Mouse (Mus musculus): ENCODE data around the gene St3gal6.
A peak's percentile ranks its signal among the peaks of the same experiment; 100 is the strongest.
"Not testable (repeated sequence)": the region's sequence is repeated elsewhere in the genome, so short reads cannot be mapped to it uniquely, and the experiment has no call there.

The St3gal6 gene

GRCm38 (mm10) chr16:58476363-58476762, 47.7 kb downstream of the St3gal6 start:
- DNase-seq (ENCODE audit: low read depth), result peak; percentile 18

DNA sequence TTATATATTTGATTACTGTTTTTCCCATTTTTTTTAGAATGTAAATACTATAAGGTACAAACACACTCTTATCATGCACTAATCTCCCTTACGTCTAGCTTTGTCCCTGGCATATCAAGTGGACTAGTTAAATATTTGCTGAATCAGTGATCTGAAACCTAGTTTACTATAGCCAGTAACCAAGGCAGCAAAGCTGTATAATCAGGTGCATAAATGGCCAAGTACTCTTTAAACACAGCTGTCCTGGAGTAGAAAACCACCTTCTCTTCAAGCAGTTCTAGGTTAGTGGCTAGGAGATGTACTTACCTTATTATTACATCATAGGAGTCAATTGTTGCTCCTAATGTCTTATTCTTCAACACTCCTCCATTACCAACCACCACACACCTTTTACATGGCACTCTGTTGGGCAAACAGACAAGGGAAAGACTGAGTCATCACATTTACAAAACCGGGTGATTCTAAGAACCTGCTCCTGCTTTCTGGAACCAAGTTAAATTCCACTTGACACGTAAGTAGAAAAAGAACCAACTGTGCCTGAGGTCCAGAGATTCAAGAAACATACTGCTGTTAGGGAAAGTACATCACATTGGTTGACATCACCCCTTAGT, 48.4 kb downstream of the St3gal6 start:
- DNase-seq (ENCODE audit: low read depth), result no peak

GRCm38 (mm10) chr16:58474875-58475274, 49.2 kb downstream of the St3gal6 start:
- DNase-seq (ENCODE audit: low read depth), result no peak

DNA sequence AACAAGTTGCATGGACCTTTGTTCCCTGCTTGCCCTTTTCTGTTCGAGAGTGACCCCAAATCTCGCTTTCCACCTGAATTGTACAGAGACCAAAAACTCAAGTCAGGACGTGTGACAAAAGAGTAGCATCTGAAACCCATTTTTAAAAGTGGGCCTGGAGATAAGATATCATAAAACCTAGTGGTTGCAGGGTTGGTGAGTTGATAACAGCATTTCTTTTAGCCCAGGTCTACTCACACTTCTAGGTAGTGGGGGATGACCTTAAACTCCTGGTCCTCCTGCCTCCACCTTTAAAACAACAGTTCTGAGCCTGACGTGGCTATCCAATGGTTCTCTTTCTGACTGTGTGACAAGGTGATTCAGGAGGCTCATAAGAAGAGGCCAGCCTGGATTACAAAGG, 53.2 kb downstream of the St3gal6 start:
- no peak for DNase-seq (ENCODE audit: low read depth)

DNA sequence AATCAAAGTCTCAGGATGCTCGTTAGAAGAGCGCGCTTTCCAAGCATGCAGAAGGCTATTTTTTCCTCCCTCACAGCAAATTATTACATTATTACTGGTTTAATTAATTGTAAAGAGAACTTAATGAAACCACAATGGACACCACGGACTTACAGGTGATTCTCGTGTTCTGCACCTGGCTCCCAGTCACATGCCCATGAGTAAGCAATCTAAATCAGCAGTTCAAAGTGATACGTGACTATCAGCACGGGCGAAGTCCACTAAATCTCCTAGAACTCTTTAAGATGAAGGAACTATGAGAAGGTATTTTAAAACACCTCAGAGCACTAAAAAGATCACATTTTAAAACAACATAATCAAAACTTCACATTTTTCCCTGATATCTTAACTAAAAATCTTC, 54.0 kb downstream of the St3gal6 start:
- DNase-seq (ENCODE audit: low read depth), result no peak

- DNase-seq (ENCODE audit: low read depth), result no peak
Measured at GRCm38 (mm10) chr16:58465412-58465811, 58.6 kb downstream of the St3gal6 start.

DNA sequence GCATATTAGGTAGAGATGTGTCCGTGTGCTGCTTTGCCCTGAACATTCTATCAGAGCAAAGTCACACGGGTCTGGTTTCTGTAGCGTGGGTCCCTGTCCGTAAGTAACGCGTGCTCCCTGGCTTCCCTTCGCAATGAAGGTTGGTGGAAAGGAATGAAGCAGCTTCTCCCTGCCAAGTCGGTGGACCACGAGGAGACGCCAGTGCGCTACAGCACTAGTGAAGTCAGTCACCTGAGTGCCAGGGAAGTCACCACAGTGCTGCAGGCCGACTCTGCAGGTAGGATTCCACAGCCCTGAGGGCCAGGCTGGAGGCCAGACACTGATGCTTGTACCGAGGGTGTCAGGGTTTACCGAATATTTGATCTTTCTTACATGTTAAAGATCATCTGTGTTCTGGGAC, 60.0 kb downstream of the St3gal6 start:
- DNase-seq (ENCODE audit: low read depth), result no peak

DNA sequence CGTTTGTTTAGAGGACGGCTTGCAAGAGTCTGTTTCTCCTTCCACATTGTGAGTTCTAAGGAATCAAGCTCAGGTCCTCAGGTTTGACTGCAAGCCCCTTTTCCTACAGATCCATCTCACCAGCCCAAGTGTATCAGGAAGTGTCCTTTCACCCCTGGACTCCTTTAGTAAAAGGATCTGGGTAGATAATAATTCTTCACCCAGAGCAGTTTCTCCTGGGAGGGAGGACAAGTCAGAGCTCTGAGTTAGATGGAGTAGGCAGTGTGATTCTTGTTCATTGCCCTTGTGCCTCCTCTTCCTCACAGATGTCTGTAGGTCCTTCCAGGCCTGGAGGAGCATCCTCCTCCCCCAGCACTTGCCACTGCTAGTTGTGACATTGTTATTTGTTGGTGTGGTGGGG, 61.5 kb downstream of the St3gal6 start:
- no peak for DNase-seq (ENCODE audit: low read depth)

DNA sequence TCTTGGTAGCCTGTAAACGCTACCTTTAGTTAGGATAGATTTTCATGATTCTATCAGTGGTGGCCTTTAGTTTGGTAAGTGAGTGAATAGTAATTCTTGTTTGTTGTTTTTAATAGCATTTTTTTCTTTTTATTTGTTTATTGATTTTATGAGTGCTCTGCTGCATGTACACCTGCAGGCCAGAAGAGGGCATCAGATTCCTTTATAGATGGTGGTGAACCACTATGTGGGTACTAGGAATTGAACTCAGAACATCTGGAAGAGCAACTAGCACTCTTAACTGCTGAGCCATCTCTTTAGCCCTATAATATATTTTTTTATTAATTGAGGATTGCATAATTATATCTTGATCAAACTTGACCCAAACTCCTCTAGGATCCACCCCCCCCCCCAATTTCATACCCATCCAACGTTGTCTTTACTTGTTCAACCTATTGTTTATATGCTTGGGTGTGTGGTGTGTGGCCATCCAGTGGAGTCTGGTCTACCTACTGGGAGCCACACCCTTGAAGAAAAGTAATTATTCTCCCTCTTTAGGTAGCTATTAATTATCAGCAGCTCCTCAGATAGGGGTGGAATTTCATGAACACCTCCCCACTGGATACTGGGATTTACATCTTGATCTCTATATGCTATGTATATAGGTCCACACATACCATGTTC, 62.1 kb downstream of the St3gal6 start:
- no peak for DNase-seq (ENCODE audit: low read depth)

DNA sequence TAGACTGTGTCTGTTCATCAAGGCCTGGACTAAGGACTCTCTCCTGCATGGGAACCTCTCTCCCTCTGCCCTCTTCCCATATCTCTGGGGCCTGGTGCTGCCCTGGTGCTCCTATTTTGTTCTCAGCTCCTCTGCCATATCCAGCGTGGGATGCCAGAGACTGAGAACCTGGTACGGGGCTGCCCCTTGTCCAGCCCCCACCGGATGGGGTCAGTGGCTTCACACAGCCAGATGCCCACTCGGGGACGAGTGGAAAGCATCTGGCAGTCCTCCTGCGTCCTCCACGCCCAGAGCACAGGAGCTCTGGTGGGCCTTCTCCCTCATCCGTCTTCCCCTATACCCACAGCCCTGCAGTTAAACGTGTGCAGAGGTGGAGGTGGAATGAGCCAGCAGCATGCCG, 63.7 kb downstream of the St3gal6 start:
- DNase-seq (ENCODE audit: low read depth), result no peak

DNA sequence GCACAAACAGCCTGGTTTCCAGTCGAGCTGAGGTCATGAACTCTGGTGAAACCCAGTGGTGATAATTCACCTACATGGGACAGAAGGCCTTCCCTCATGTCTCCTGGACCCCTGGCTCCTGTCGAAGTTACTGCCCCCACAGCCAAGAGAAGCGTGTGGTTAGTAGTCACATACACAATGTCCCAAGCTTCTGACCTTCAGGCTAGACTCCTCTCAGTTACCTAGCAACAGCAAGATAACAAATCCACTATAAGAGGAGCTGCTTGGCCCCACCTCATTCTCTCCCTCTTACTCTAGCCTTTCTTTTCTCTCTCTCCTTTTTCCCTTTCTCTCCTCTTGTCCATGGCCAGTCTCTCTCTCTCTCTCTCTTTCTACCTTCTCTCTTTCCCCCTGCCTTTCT, 64.1 kb downstream of the St3gal6 start:
- not testable (repeated sequence) for DNase-seq (ENCODE audit: low read depth)

- no peak for DNase-seq (ENCODE audit: low read depth)
Measured at GRCm38 (mm10) chr16:58456991-58457390, 67.1 kb downstream of the St3gal6 start.

DNA sequence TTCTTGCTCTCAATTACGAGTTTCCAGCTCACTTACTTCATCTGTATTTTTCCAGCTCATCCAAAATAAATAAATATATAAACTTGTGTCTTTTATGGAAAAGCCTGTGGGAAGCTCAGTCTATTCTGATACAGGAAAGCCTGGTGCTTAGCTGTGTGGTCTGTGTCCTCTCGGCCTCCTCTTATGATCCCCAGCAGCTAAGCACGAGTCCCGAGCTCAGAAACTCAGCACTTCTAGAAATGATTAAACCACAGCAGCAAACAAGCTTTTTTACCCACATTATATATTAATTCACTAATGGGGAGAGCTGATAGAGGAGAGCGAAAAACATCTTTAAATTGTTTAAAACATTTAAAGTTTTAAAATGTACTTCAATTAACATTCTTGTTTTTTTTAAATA, 67.6 kb downstream of the St3gal6 start:
- DNase-seq (ENCODE audit: low read depth), result no peak

- DNase-seq (ENCODE audit: low read depth), result no peak
Measured at GRCm38 (mm10) chr16:58455118-58455517, 68.9 kb downstream of the St3gal6 start.

GRCm38 (mm10) chr16:58454617-58455016, 69.4 kb downstream of the St3gal6 start:
- DNase-seq (ENCODE audit: low read depth), result peak; percentile 33

GRCm38 (mm10) chr16:58453820-58454219, 70.2 kb downstream of the St3gal6 start:
- DNase-seq (ENCODE audit: low read depth), result no peak

DNA sequence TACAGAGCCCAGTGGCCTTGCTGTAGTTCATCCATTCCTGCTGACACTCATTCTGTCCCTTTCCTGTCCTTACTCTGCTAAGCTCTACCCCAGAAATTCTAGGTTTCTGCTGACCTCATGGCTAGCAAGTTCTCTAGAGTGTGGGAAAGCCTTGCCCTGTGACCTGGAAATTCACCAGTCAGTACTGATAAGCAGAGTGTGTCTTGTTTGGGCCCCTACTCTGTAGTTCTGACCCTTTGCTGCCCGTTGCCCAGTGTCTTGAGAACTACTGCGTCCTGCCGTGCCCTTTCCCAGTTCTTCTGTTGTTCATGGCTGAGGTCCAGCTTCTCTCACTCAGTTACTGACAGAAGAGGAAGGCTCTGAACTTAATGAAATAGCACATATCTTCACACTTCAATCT, 70.9 kb downstream of the St3gal6 start:
- no peak for DNase-seq (ENCODE audit: low read depth)

DNA sequence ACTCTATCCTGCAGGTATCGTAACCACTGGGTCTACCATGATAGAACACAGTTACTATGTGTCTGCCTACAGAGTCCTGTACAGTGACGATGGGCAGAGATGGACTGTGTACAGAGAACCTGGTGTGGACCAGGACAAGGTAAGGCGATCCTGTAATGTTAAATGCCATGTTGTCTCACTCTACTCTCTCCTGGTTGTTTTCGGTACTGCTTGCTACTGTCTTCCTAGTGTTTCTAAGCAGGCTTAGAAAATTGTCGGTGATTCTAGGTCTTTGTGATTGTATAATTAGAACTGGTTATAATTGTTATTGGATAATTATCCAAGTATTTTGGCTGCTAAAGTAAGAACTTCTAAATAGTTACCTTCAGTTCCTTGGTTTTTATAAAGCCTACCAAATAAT, 72.4 kb downstream of the St3gal6 start:
- no peak for DNase-seq (ENCODE audit: low read depth)

DNA sequence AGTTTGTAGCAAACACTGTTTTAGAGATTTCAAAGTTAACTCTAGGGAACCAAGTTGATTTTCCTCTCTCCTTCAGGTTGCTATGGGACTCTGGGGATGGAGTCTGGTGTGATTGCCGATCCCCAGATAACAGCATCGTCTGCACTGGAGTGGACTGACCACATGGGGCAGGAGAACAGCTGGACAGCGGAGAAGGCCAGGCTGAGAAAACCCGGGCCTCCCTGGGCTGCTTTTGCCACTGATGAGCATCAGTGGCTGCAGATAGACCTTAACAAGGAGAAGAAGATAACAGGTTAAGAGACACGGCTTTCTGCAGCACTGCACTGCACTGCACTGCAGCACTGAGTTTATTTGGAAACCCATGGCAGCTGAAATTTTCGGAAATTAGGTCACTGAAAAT, 73.4 kb downstream of the St3gal6 start:
- no peak for DNase-seq (ENCODE audit: low read depth)

DNA sequence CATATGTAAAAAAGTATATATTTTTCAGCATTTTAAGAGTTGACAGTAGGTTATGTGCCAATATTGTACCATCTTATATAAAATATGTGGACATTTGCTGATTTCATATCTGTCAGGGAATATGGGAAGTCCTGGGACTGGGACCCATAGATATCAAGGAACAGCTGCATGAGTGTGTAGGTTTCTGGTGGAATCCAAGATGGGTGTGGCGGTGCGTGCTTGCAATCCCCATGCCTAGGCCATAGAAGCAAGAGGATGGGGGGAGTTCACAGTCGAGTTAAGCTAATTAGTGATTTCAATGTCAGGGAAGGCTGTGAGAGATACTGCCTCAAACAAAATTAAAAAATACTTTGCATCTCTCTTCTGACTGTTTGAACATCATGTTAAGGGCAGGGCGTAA, 75.0 kb downstream of the St3gal6 start:
- no peak for DNase-seq (ENCODE audit: low read depth)

DNA sequence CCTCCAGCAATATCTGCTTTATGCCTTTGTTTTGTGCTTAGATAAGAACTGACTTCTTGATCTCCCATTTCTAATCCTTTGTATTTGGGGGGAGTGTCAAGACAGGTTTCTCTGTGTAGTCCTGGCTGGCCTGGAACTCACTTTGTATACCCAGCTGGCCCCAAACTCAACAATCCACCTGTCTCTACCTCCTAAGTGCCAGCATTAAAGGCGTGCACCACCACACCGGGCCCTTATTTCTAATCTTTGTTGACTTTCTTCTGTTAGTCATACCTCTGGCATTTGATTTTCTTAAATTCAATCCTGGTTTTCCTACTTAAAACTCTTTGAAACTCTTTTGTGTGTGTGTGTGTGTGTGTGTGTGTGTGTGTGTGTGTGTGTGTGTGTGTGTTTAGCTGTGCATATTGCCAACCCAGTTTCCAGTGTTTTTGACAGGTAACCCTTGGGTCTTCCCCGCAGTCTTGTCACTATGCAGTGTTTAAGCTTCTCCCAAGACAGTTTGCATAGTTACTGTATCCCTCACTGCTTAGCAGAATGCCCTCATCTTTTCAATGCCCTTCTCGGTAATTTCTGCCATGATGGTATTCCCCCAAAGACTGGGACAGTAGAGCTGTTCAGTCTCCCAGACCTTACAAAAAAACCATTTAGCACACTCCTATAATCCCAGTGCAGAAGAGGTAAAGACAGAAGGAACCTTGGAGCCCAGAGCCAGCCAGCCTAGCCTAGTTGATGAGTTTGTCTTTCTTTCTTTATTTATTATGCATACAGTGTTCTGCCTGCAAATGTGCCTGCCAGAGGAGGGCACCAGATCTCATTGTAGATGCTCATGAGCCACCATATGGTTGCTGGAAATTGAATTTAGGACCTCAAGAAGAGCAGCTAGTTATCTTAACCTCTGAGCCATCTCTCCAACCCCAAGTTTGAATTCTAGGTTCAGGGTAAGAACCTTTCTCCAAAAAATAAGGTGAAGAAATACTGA, 77.5 kb downstream of the St3gal6 start:
- DNase-seq (ENCODE audit: low read depth), result no peak

DNA sequence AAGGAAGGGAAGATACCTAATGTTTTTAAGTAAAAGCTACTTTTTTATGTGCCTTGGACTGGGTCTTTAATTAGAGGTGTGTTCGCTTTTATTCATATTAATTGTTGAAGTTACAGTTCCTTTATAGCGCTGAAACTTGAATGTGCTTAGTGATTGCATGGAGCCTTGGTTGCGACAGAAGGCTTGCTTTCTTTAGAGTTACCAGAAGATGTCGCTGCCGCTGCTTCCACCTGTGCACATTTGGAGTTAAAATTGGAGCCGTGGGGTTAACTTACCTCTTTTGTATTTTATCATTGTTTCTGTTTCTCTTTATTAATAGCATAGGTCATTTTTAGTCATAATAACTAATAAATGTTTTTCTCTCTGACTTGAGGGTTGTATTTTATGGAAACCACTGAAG, 79.3 kb downstream of the St3gal6 start:
- no peak for DNase-seq (ENCODE audit: low read depth)

DNA sequence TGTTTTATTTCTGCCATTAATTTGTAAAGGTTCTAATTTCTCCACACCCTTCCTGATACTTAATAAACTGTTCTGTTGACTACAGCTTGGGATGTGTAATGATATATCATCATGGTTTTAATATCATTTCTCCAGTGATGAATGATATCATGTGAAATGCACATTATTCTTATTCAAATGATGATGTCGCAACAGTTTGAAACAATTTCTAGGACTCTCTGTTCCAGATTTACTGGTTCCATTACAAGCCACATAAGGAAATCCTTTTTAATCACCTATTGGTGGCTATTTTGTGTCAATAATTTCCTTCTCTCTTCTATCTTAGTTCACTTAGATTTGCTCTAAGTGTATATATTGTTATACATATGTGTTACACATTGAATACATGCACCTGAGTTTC, 91.7 kb downstream of the St3gal6 start:
- DNase-seq (ENCODE audit: low read depth), result no peak
